Mouse (Mus musculus): Measurements from ENCODE around the gene Prpsap1.

DNA sequence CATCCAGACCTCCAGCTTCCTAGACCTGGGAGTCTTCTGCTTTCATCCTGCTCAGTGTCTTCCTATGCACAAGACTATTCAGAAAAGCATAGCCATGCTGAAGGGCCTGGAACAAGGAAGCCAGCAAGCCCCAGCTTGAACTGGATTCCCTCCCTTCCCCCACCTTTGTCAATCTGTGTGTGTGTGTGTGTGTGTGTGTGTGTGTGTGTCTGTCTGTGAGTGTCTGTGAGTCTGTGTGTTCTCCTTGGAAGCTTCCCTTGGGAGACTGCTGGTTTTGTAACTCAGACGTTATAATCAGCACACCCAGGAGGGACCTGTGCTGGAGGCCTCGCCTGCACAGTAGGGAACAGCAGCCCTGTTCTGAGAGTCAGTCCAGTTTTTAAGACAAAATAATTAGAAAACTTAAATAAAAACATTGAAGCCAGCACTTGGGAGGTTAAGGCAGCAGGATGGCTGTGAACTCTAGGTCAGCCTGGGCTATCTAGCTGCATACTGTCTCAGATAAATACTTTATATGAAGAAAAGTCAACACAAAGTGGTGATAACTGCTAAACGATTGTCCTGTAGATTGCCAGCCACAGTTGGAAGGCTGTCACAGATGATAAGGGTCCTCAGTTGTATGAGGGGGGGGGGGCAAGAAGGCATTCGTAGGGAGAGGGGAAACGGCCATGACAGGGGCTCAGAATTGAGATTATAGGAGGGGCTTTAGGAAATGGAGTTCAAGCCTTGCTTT is 57.8 kb downstream of the Prpsap1 start:
- TF ChIP-seq POLR2A (IDR thresholded peaks at IDR 0.05; ENCODE audit: insufficient read length, low read depth) (no peak), TCF12 (IDR thresholded peaks at IDR 0.05; ENCODE audit: insufficient read depth, poor library complexity, severe bottlenecking) (no peak), MYOD1 (IDR thresholded peaks at IDR 0.05; ENCODE audit: control insufficient read depth in 1 of 3, insufficient read length in 2 of 3, low read depth in 2 of 3) (no peak), SRF (IDR thresholded peaks at IDR 0.05; ENCODE audit: control insufficient read depth, insufficient read length, low read depth) (no peak), MAX (IDR thresholded peaks at IDR 0.05; ENCODE audit: low read depth) (no peak), USF1 (IDR thresholded peaks at IDR 0.05; ENCODE audit: low read depth) (no peak)
